Mouse (Mus musculus): ENCODE measurements around the gene Chmp4b. TPM values are rescaled to one million over a fixed set of nuclear protein-coding genes. Genes with fewer than 3 reads are reported as not detected.

Gene Chmp4b
- total and polyA plus RNA-seq, 2 experiments from 2014 or later: 20.1 to 80.7 TPM

DNA sequence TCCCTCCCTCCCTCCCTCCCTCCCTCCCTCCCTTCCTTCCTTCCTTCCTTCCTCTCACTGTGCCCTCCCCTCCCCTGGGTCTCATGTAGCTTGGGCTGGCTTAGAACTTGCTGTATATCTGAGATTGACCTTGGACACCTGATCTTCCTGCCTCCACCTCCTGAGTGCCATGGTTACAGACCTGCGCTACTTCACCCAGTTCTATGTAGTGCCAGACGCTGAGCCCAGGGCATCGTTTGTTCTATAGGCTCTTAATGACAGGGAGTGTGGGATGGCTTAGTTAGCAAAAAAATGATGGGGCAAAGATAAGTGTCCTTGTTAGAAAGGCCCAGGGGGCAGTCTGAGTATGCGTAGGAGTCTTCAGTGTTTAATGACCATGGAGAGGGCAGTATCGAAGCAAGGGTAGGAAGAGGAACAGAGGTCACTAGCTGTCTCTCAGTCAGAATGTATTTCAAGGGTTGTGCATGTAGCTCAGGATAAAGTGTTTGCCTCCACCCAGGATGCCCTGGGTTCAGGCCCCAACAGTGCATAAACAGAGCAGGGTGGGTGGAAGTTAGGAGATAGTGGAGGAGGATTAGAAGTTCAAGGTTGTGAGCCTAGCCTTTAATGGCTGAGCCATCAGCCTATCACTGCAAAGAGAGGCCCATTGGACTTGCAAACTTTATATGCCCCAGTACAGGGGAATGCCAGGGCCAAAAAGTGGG lies 18.3 kb upstream of the Chmp4b start:
- no peak for DNase-seq (ENCODE audit: low spot score)
- ATAC-seq (ENCODE audit: insufficient read depth, low read depth): no peak
- no peak overlapping the region for H3K27ac ChIP-seq (ENCODE audit: low read depth)
- H3K36me3 ChIP-seq (replicated peaks; ENCODE audit: control insufficient read depth, insufficient read depth, low read length): peaks cover 47% of the 10 kb centered on the region
- H3K9me3 ChIP-seq (replicated peaks; ENCODE audit: control insufficient read depth, low read length): no peaks in the 10 kb centered on the region
- H3K4me2 ChIP-seq (ENCODE audit: low read depth, low read length): no peak overlapping the region
- no peaks in the 10 kb centered on the region for H3K4me1 ChIP-seq (ENCODE audit: control insufficient read depth, insufficient read depth)
- TF ChIP-seq EP300 (IDR thresholded peaks at IDR 0.05; ENCODE audit: low read depth) (no peak), CTCF (IDR thresholded peaks at IDR 0.05; ENCODE audit: low read depth) (no peak)
- no peaks in the 10 kb centered on the region for H3K27me3 ChIP-seq (ENCODE audit: control insufficient read depth, insufficient read depth, low read length)
- no peak overlapping the region for H3K9ac ChIP-seq (replicated peaks; ENCODE audit: low read depth, low read length)
- no peak overlapping the region for H3K4me3 ChIP-seq (ENCODE audit: low read depth, low read length)
- 85% methylated on average over 5 of the region's 5 CpGs for WGBS

DNA sequence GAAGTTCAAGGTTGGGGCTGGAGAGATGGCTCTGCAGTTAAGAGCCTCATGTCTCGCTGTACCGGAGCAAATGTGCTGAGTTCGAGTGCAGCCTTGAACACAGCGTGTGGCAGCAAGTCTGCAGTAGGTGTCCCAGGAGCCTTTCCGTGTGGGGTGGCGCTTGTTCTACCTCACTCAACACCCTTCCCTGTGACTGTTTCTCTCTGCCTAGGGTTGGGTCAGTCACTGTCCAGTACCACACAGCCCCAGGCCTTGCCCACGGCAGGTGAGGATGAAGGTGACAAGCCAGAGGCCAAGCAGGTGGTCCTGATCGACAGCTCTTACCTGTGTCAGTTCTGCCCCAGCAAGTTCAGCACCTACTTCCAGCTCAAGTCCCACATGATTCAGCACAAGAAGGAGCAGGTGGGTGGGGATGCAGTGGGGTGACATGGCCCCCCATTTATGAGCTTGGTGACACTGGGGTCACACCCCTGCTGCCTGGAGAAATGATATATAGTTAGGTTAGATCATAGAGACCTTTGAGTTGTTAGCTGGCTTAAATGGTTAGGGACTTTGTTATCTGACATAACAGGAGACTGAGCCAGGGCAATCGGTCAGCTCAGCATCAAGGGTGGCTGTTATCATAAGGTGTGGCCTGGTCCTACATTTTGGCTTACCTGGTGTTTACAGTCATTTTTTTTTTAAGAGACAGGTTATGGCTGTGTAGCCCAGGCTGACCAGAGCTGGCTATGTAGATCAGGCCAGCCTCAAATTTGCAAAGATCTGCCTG lies 17.4 kb upstream of the Chmp4b start:
- TF ChIP-seq CTCF (IDR thresholded peaks at IDR 0.05; ENCODE audit: low read depth) (no peak), EP300 (IDR thresholded peaks at IDR 0.05; ENCODE audit: low read depth) (no peak)
- ATAC-seq (ENCODE audit: insufficient read depth, low read depth) (no peak), DNase-seq (ENCODE audit: low spot score) (no peak)
- H3K4me2 ChIP-seq (ENCODE audit: low read depth, low read length): no peak overlapping the region
- no peaks in the 10 kb centered on the region for H3K4me1 ChIP-seq (ENCODE audit: control insufficient read depth, insufficient read depth)
- peaks cover 55% of the 10 kb centered on the region for H3K36me3 ChIP-seq (replicated peaks; ENCODE audit: control insufficient read depth, insufficient read depth, low read length)
- H3K9ac ChIP-seq (replicated peaks; ENCODE audit: low read depth, low read length): no peak overlapping the region
- H3K4me3 ChIP-seq (ENCODE audit: low read depth, low read length): no peak overlapping the region
- no peaks in the 10 kb centered on the region for H3K9me3 ChIP-seq (replicated peaks; ENCODE audit: control insufficient read depth, low read length)
- no peak overlapping the region for H3K27ac ChIP-seq (ENCODE audit: low read depth)
- whole genome bisulfite sequencing: 88% methylated on average over 9 of the region's 9 CpGs
- no peaks in the 10 kb centered on the region for H3K27me3 ChIP-seq (ENCODE audit: control insufficient read depth, insufficient read depth, low read length)

DNA sequence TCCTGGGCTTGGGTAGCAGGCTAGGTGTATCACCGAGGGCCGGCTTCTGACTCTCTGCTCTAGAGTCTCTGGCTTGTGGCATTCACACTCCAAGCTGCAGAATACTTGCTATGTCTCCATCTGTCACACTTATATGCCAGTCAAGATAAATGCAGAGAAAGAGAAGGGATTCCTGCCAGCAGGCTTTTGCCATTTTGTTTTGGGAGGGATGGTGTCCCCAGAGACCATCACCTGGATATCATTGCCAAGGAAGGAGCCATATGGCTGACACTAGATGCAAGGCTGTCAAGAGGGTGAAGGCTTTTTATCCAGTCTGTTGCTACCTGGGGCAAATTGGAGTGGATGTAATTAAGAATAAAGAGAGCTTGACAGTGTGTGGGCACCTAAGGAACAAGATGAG lies 15.7 kb upstream of the Chmp4b start:
- peaks cover 47% of the 10 kb centered on the region for H3K36me3 ChIP-seq (replicated peaks; ENCODE audit: control insufficient read depth, insufficient read depth, low read length)
- ATAC-seq (ENCODE audit: insufficient read depth, low read depth) (no peak), DNase-seq (ENCODE audit: low spot score) (no peak)
- no peaks in the 10 kb centered on the region for H3K27me3 ChIP-seq (ENCODE audit: control insufficient read depth, insufficient read depth, low read length)
- TF ChIP-seq CTCF (IDR thresholded peaks at IDR 0.05; ENCODE audit: low read depth) (no peak), EP300 (IDR thresholded peaks at IDR 0.05; ENCODE audit: low read depth) (no peak)
- no peak overlapping the region for H3K27ac ChIP-seq (ENCODE audit: low read depth)
- 76% methylated on average over 2 of the region's 2 CpGs for WGBS
- H3K4me2 ChIP-seq (ENCODE audit: low read depth, low read length): no peak overlapping the region
- no peak overlapping the region for H3K9ac ChIP-seq (replicated peaks; ENCODE audit: low read depth, low read length)
- no peaks in the 10 kb centered on the region for H3K9me3 ChIP-seq (replicated peaks; ENCODE audit: control insufficient read depth, low read length)
- H3K4me1 ChIP-seq (ENCODE audit: control insufficient read depth, insufficient read depth): no peaks in the 10 kb centered on the region
- H3K4me3 ChIP-seq (ENCODE audit: low read depth, low read length): no peak overlapping the region

DNA sequence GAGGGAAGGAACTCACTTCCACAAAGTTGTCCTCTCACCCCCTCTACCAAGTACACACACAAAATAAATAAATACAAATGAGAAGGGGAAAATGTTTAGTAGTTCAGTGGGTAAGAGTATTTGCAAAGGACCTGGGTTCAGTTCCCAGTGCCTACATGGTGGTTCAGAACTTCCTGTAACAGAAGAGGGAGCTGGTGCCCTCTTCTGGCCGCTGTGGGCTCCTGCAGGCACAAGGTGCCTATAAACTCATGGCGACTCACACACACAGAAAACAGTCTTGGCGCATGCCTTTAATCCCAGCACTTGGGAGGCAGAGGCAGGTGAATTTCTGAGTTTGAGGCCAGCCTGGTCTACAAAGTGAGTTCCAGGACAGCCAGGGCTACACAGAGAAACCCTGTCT lies 13.0 kb upstream of the Chmp4b start:
- Histone ChIP-seq H3K9me3 (replicated peaks; ENCODE audit: control insufficient read depth, low read length) (no peaks in the 10 kb centered on the region), H3K4me3 (ENCODE audit: low read depth, low read length) (no peak overlapping the region), H3K4me2 (ENCODE audit: low read depth, low read length) (no peak overlapping the region), H3K27ac (ENCODE audit: low read depth) (no peak overlapping the region), H3K27me3 (ENCODE audit: control insufficient read depth, insufficient read depth, low read length) (no peaks in the 10 kb centered on the region), H3K36me3 (replicated peaks; ENCODE audit: control insufficient read depth, insufficient read depth, low read length) (peaks cover 40% of the 10 kb centered on the region), H3K4me1 (ENCODE audit: control insufficient read depth, insufficient read depth) (no peaks in the 10 kb centered on the region), H3K9ac (replicated peaks; ENCODE audit: low read depth, low read length) (no peak overlapping the region)
- TF ChIP-seq CTCF (IDR thresholded peaks at IDR 0.05; ENCODE audit: low read depth) (no peak), EP300 (IDR thresholded peaks at IDR 0.05; ENCODE audit: low read depth) (no peak)
- WGBS: 89% methylated on average over 3 of the region's 3 CpGs
- no peak for DNase-seq (ENCODE audit: low spot score)
- ATAC-seq (ENCODE audit: insufficient read depth, low read depth): no peak

DNA sequence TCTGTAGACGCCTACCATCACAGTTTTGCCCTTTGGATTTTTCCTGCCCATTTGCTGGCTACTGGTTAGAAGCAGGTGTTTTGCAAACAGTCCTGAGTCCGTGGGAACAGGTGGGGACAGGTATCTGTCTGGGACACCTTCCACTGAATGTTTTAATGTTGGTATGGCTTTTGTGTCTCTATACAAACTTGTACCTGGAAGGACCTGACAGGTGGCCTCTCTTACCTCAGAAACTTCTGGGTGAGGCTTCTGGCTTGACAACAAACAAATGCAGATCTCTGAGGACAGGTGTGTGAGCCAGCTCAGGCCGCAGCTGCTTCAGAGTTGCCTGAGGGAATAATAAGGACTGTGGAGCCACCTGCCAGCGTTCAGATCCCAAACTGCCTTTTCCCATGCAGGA lies 12.4 kb upstream of the Chmp4b start:
- H3K9me3 ChIP-seq (replicated peaks; ENCODE audit: control insufficient read depth, low read length): no peaks in the 10 kb centered on the region
- H3K4me3 ChIP-seq (ENCODE audit: low read depth, low read length): no peak overlapping the region
- H3K27ac ChIP-seq (ENCODE audit: low read depth): no peak overlapping the region
- no peak for ATAC-seq (ENCODE audit: insufficient read depth, low read depth)
- H3K27me3 ChIP-seq (ENCODE audit: control insufficient read depth, insufficient read depth, low read length): no peaks in the 10 kb centered on the region
- TF ChIP-seq EP300 (IDR thresholded peaks at IDR 0.05; ENCODE audit: low read depth) (no peak), CTCF (IDR thresholded peaks at IDR 0.05; ENCODE audit: low read depth) (no peak)
- no peaks in the 10 kb centered on the region for H3K4me1 ChIP-seq (ENCODE audit: control insufficient read depth, insufficient read depth)
- H3K36me3 ChIP-seq (replicated peaks; ENCODE audit: control insufficient read depth, insufficient read depth, low read length): peaks cover 43% of the 10 kb centered on the region
- no peak overlapping the region for H3K4me2 ChIP-seq (ENCODE audit: low read depth, low read length)
- H3K9ac ChIP-seq (replicated peaks; ENCODE audit: low read depth, low read length): no peak overlapping the region
- no peak for DNase-seq (ENCODE audit: low spot score)
- WGBS: 88% methylated on average over 4 of the region's 4 CpGs

Data from heart, postnatal 0 days (tissue).